Mouse (Mus musculus): ENCODE data around the gene Spock1.

DNA sequence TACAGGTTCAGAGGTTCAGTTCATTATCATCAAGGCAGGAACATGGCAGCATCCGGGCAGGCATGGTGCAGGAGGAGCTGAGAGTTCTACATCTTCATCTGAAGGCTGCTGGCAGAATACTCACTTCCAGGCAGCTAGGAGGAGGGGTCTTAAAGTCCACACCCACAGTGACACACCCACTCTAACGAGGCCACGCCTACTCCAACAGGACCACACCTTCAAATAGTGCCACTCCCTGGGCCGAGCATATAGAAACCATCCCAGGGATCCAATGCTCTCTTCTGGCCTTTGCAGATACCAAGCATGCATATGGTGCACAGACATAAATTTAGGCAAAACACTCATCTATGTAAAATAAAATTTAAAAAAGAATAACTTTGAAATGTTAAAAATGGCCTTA is 245.6 kb downstream of the Spock1 start:
- TF ChIP-seq POLR2A (IDR thresholded peaks at IDR 0.05; ENCODE audit: low read depth, low read length), result no peak
- no peak for TF ChIP-seq KAT2A (IDR thresholded peaks at IDR 0.05; ENCODE audit: insufficient replicate concordance, low read length)
- no peak for TF ChIP-seq TBP (conservative IDR thresholded peaks at IDR 0.05; ENCODE audit: low read depth, low read length)
- no peak for TF ChIP-seq ZC3H11A (IDR thresholded peaks at IDR 0.05; ENCODE audit: low read depth, low read length)
- no peak for TF ChIP-seq ETS1 (conservative IDR thresholded peaks at IDR 0.05; ENCODE audit: low read depth, low read length)
- TF ChIP-seq RAD21 (IDR thresholded peaks at IDR 0.05; ENCODE audit: low read depth, low read length), result no peak
- TF ChIP-seq CTCF (conservative IDR thresholded peaks at IDR 0.05 in 1 of 2, IDR thresholded peaks at IDR 0.05 in 1 of 2; ENCODE audit: low read depth in 2 of 2, low read length in 2 of 2), result no peak
- TF ChIP-seq USF2 (conservative IDR thresholded peaks at IDR 0.05; ENCODE audit: low read depth, low read length), result no peak
- no peak for TF ChIP-seq GABPA (IDR thresholded peaks at IDR 0.05; ENCODE audit: insufficient replicate concordance, low read depth, low read length)
- no peak for TF ChIP-seq MAFK (IDR thresholded peaks at IDR 0.05; ENCODE audit: insufficient replicate concordance, low read length)
